Mouse (Mus musculus): ENCODE measurements around the gene 4930430F08Rik. TPM values are rescaled to one million over a fixed set of nuclear protein-coding genes. Genes with fewer than 3 reads are reported as not detected.

Gene 4930430F08Rik
- 4.0 and 5.4 TPM in 2 replicates for polyA plus RNA-seq (2015; fragmentation: Nextera tagmentation; extraction: Ambion mirVana)

DNA sequence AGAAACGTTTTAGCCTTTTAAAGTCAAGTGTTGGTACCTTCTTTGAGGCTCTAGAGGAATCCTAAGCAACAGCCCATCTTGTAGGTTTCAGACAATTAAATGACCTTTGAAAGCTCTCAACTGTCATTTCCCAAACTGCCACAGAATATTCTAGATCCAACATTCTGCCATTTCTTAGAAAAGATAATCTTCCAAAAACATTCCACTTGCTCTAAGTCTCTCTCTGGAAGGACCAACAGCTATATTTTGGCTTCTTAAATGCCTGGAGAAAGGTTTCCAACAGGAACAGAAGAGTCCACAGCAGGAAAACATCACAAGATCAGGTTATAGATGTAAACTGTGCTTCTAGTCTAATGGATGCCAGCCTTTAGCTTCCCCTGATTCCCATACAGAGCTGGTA is at the start of gene 4930430F08Rik, which contains the start of gene 1700017N19Rik:
Gene 4930430F08Rik (minus strand): TSS at position 101 of the 400 bp plus-strand sequence.
Gene 1700017N19Rik (plus strand): TSS at position 162 of the 400 bp plus-strand sequence.
- no peaks in the 10 kb centered on the region for H3K9me3 ChIP-seq (ENCODE audit: low read length)
- 84% methylated on average over 1 of the region's 1 CpGs for WGBS
- no peaks in the 10 kb centered on the region for H3K27me3 ChIP-seq (replicated peaks; ENCODE audit: insufficient read depth, low read length)
- H3K4me3 ChIP-seq (ENCODE audit: low read depth, low read length) = peak within 1 kb of the TSS; percentile 58; the same call in 1 of the 2 replicates
- peak within 1 kb of the TSS; percentile 72; the same call in 1 of the 2 replicates for H3K4me2 ChIP-seq (replicated peaks; ENCODE audit: low read depth, low read length)
- DNase-seq (ENCODE audit: low spot score) = no peak
- ATAC-seq = no peak
- no peaks in the 10 kb centered on the region for H3K36me3 ChIP-seq (ENCODE audit: insufficient read depth, low read length)
- TF ChIP-seq CTCF (IDR thresholded peaks at IDR 0.05) (no peak), EP300 (IDR thresholded peaks at IDR 0.05) (no peak)
- H3K4me1 ChIP-seq (ENCODE audit: insufficient read depth, low read depth, low read length) = peaks cover 3% of the 10 kb centered on the region; the same call in 1 of the 2 replicates
- H3K9ac ChIP-seq (replicated peaks; ENCODE audit: low read depth) = no peak within 1 kb of the TSS
- H3K27ac ChIP-seq (ENCODE audit: low read length) = no peak within 1 kb of the TSS

DNA sequence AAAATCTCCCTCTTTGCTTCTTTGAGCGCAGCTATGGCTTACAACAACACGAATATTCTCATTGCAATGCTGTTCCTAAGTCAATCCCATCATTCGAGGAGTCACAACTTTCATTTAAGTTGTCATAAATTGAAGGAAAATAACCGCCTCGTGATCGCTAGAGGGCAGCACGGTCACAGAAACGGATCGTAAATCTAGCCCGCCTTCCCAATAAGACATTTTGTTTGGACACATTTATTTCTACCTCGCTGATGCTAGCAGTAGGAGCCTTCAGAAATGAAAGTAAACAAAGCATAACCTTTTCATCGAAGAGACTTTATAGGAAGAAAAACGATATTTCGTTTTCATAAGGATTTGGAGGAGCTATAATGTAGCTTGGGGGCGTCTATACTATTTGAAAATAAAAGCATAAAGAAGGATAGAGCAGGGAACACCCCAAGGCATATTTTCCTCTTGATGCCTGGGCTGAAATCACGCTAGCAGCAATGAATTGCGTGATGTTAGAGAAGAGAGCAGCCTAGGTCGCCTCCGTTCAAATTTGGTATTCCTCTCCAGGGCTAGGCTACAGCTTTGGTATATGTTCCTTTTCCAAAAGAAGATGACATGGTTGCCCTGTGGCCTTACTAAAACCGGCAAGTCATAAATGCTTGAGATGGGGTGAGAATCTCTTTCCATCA is 39.7 kb upstream of the 4930430F08Rik start:
- Histone ChIP-seq H3K4me1 (ENCODE audit: insufficient read depth, low read depth, low read length) (no peaks in the 10 kb centered on the region), H3K36me3 (ENCODE audit: insufficient read depth, low read length) (no peaks in the 10 kb centered on the region), H3K27me3 (replicated peaks; ENCODE audit: insufficient read depth, low read length) (no peaks in the 10 kb centered on the region), H3K4me2 (replicated peaks; ENCODE audit: low read depth, low read length) (peak overlapping the region; percentile 5; the same call in 1 of the 2 replicates), H3K27ac (ENCODE audit: low read length) (no peak overlapping the region), H3K9me3 (ENCODE audit: low read length) (no peaks in the 10 kb centered on the region), H3K9ac (replicated peaks; ENCODE audit: low read depth) (no peak overlapping the region), H3K4me3 (ENCODE audit: low read depth, low read length) (no peak overlapping the region)
- ATAC-seq (no peak), DNase-seq (ENCODE audit: low spot score) (peak; percentile 76)
- peak; percentile 75 for TF ChIP-seq CTCF (IDR thresholded peaks at IDR 0.05)
- no peak for TF ChIP-seq EP300 (IDR thresholded peaks at IDR 0.05)
- 22% methylated on average over 20 of the region's 20 CpGs for whole genome bisulfite sequencing

DNA sequence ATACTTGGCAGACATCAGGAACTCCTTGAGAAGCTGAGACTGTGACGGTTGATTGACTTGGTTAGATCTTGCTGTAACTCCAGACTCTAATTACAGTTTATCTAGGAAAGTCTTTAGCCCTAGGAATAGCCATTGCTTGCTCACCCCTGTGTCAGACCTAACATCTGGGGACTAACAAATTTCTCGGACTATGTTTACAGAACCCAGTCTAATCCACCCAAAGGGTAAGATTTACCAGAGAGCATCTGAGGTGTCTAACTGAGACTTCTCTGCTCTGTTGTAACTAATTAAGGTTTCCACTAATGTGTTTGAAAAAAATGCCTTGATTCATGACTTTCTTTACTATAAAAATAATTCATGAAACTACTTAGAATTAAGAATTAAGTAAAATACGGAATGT is 32.3 kb upstream of the 4930430F08Rik start:
- ATAC-seq (no peak), DNase-seq (ENCODE audit: low spot score) (no peak)
- Histone ChIP-seq H3K4me3 (ENCODE audit: low read depth, low read length) (no peak overlapping the region), H3K27ac (ENCODE audit: low read length) (no peak overlapping the region), H3K9me3 (ENCODE audit: low read length) (no peaks in the 10 kb centered on the region), H3K9ac (replicated peaks; ENCODE audit: low read depth) (no peak overlapping the region), H3K36me3 (ENCODE audit: insufficient read depth, low read length) (no peaks in the 10 kb centered on the region), H3K4me2 (replicated peaks; ENCODE audit: low read depth, low read length) (no peak overlapping the region), H3K27me3 (replicated peaks; ENCODE audit: insufficient read depth, low read length) (no peaks in the 10 kb centered on the region), H3K4me1 (ENCODE audit: insufficient read depth, low read depth, low read length) (no peaks in the 10 kb centered on the region)
- TF ChIP-seq EP300 (IDR thresholded peaks at IDR 0.05) (no peak), CTCF (IDR thresholded peaks at IDR 0.05) (no peak)
- 58% methylated on average over 3 of the region's 3 CpGs for WGBS

DNA sequence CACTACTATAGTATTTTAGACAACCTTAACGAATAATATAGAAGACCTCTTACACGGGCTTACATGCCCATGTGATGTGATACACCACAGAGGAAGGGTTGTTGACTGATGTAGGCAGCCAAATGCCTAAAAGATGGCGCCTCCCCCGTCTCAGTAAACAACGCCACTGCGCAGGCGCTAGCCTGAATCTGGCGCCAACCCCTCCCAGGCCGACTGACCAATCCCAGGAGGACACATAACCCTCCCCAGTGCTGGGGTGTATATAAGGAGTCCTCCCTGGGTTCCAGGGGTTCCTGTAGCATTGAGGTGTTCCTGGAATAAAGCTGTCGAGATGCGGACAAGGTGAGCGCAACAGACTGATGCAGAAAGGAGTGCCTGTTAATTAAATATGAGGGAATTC is 29.8 kb upstream of the 4930430F08Rik start:
- H3K9ac ChIP-seq (replicated peaks; ENCODE audit: low read depth) = no peak overlapping the region
- DNase-seq (ENCODE audit: low spot score) (no peak), ATAC-seq (no peak)
- no peaks in the 10 kb centered on the region for H3K36me3 ChIP-seq (ENCODE audit: insufficient read depth, low read length)
- no peak overlapping the region for H3K4me2 ChIP-seq (replicated peaks; ENCODE audit: low read depth, low read length)
- H3K27ac ChIP-seq (ENCODE audit: low read length) = no peak overlapping the region
- H3K27me3 ChIP-seq (replicated peaks; ENCODE audit: insufficient read depth, low read length) = no peaks in the 10 kb centered on the region
- H3K9me3 ChIP-seq (ENCODE audit: low read length) = no peaks in the 10 kb centered on the region
- WGBS = 85% methylated on average over 12 of the region's 12 CpGs
- no peaks in the 10 kb centered on the region for H3K4me1 ChIP-seq (ENCODE audit: insufficient read depth, low read depth, low read length)
- H3K4me3 ChIP-seq (ENCODE audit: low read depth, low read length) = no peak overlapping the region
- TF ChIP-seq CTCF (IDR thresholded peaks at IDR 0.05) = no peak
- TF ChIP-seq EP300 (IDR thresholded peaks at IDR 0.05) = no peak

DNA sequence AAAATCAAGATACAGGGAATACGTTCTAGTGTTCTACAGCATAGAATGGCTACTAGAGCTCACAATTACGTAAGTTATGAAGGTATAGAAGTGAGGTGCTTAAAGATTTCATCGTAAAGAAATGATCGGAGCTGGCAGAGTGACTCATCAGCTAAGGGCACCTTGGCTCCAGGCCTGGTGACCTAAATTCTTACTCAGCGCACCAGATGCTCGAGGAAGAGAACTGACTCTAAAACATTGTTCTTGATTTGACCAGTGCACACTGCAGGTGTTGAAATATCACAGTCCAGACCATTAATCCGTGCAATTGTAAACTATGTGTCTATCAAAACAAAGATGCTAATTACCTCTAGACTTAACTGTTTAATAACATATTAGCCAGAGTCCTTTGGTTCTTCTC is 29.3 kb upstream of the 4930430F08Rik start:
- H3K4me3 ChIP-seq (ENCODE audit: low read depth, low read length) = no peak overlapping the region
- DNase-seq (ENCODE audit: low spot score) = no peak
- no peaks in the 10 kb centered on the region for H3K9me3 ChIP-seq (ENCODE audit: low read length)
- no peak overlapping the region for H3K27ac ChIP-seq (ENCODE audit: low read length)
- 75% methylated on average over 7 of the region's 7 CpGs for WGBS
- H3K4me2 ChIP-seq (replicated peaks; ENCODE audit: low read depth, low read length) = no peak overlapping the region
- no peaks in the 10 kb centered on the region for H3K27me3 ChIP-seq (replicated peaks; ENCODE audit: insufficient read depth, low read length)
- ATAC-seq = no peak
- no peak for TF ChIP-seq CTCF (IDR thresholded peaks at IDR 0.05)
- TF ChIP-seq EP300 (IDR thresholded peaks at IDR 0.05) = no peak
- no peaks in the 10 kb centered on the region for H3K36me3 ChIP-seq (ENCODE audit: insufficient read depth, low read length)
- H3K9ac ChIP-seq (replicated peaks; ENCODE audit: low read depth) = no peak overlapping the region
- no peaks in the 10 kb centered on the region for H3K4me1 ChIP-seq (ENCODE audit: insufficient read depth, low read depth, low read length)

DNA sequence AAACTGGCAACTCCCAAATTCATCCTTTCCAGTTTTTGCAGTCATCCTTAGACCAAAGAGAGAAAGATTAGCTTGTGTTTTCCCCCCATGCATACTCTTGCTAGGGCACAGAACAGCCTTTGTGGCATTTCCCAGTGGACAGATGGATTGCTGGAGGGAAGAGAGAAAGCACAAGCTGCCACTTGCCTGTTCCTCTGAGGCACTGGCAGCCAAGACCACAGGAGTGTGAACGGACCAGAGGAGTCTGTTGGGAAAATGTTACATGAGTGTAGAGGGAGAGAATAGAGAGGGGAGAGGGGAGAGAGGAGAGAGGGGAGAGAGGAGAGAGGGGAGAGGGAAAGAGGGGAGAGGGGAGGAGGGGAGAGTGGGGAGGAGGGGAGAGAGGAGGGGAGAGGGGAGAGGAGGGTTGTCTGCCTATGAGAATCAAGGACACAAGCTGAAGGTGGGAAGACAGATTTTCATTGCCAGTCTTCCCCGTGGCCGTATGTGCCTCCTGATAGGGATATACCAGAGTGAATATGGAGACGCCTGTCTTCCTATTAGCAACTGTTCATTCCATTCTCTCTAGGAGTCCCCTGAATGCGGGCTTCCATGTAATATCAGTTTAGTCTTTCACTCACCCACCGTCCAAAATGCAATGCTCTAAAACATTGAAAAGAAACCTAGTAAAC is 27.1 kb upstream of the 4930430F08Rik start:
- Histone ChIP-seq H3K4me2 (replicated peaks; ENCODE audit: low read depth, low read length) (no peak overlapping the region), H3K9me3 (ENCODE audit: low read length) (no peaks in the 10 kb centered on the region), H3K27ac (ENCODE audit: low read length) (no peak overlapping the region), H3K4me1 (ENCODE audit: insufficient read depth, low read depth, low read length) (no peaks in the 10 kb centered on the region), H3K4me3 (ENCODE audit: low read depth, low read length) (no peak overlapping the region), H3K27me3 (replicated peaks; ENCODE audit: insufficient read depth, low read length) (no peaks in the 10 kb centered on the region), H3K36me3 (ENCODE audit: insufficient read depth, low read length) (no peaks in the 10 kb centered on the region), H3K9ac (replicated peaks; ENCODE audit: low read depth) (no peak overlapping the region)
- DNase-seq (ENCODE audit: low spot score) = no peak
- no peak for ATAC-seq
- TF ChIP-seq EP300 (IDR thresholded peaks at IDR 0.05) (no peak), CTCF (IDR thresholded peaks at IDR 0.05) (no peak)
- 73% methylated on average over 6 of the region's 6 CpGs for WGBS
